Mouse (Mus musculus) olfactory bulb, adult 2 months (tissue): ENCODE measurements around the gene Gm38431. TPM values are rescaled to one million over a fixed set of nuclear protein-coding genes. Genes with fewer than 3 reads are reported as not detected.
A peak's percentile ranks its signal among the peaks of the same experiment; 100 is the strongest.

ENCODE experiments used
- H3K27ac ChIP-seq: fragments of 200-500 bp; 2 replicates; pipeline ENCODE4 v1.5.1; 2012; ENCODE audit warnings: low read depth, low read length; ENCODE audit not compliant: insufficient read depth
- H3K4me1 ChIP-seq: fragments of 200-500 bp; 2 replicates; pipeline ENCODE4 v1.6.1; 2012; ENCODE audit warnings: low read length; ENCODE audit not compliant: control insufficient read depth, insufficient read depth
- H3K4me3 ChIP-seq: fragments of 200-500 bp; 2 replicates; pipeline ENCODE4 v1.5.1; 2012; ENCODE audit warnings: mild to moderate bottlenecking, low read depth, low read length, moderate library complexity; ENCODE audit not compliant: insufficient read depth
- CTCF ChIP-seq: fragments of 200-500 bp; IDR thresholded peaks from 2 replicates; pipeline ENCODE4 v1.5.1; 2012; ENCODE audit warnings: low read depth, mild to moderate bottlenecking, low read length, moderate library complexity; ENCODE audit not compliant: insufficient read depth
- POLR2A ChIP-seq: fragments of 200-500 bp; IDR thresholded peaks from 2 replicates; pipeline ENCODE4 v1.6.1; 2012; ENCODE audit warnings: mild to moderate bottlenecking, low read depth, low read length, moderate library complexity; ENCODE audit not compliant: insufficient read depth
- WGBS: fragments of 180-500 bp; shearing (Covaris S2); methylation state at CpG from one replicate; pipeline ENCODE4 v1.1.7; 2018; 5-methylcytosine and 5-hydroxymethylcytosine counted together
- polyA plus RNA-seq: library from polyadenylated mRNA; stranded (reverse); fragments of >200 nt; gene quantifications from 2 replicates; pipeline ENCODE4 v1.2.4, GENCODE M21; 2012; ENCODE audit warnings: low replicate concordance; ENCODE audit not compliant: missing spikeins, insufficient read depth, insufficient read length

The Gm38431 gene
- polyA plus RNA-seq, 1 experiment, result not detected

- Histone ChIP-seq H3K4me3 (peak overlapping the region; percentile 86), H3K4me1 (peaks cover 20% of the 10 kb centered on the region), H3K27ac (peak overlapping the region; percentile 26; the same call in 1 of the 2 replicates)
- TF ChIP-seq POLR2A (no peak), CTCF (no peak)
- 1% methylated on average over 24 of the region's 24 CpGs for WGBS
Observed at GRCm38 (mm10) chr9:21090972-21091706, 658 bp downstream of the Gm38431 start.

DNA sequence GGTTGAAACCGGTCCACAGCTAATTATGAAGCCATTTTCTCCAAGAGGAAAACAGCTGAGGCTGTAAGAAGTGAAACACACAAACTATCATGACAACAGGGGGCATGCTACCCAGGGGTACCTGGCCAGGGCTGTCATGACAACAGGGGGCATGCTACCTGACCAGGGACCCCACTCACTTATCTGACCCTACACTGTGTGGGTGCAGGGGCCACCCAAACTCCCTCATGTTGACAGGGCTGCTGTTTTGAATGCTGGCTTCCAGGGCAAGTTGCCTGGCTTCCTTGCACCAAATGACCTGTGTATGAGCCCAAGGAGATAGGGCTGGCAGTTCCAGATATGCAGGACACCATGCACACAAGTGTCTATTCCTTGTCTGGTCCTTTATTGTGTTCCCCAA is 1.3 kb downstream of the Gm38431 start:
- H3K4me1 ChIP-seq, result peaks cover 20% of the 10 kb centered on the region
- no peak overlapping the region for H3K27ac ChIP-seq
- peak overlapping the region; percentile 86 for H3K4me3 ChIP-seq
- 76% methylated on average over 1 of the region's 1 CpGs for WGBS
- TF ChIP-seq CTCF, result no peak
- TF ChIP-seq POLR2A, result no peak

GRCm38 (mm10) chr9:21083324-21083723 is 8.5 kb downstream of the Gm38431 start:
- Histone ChIP-seq H3K4me3 (no peak overlapping the region), H3K4me1 (peaks cover 3% of the 10 kb centered on the region; the same call in 1 of the 2 replicates), H3K27ac (no peak overlapping the region)
- 62% methylated on average over 3 of the region's 3 CpGs for WGBS
- TF ChIP-seq POLR2A (no peak), CTCF (no peak)

- Histone ChIP-seq H3K4me1 (no peaks in the 10 kb centered on the region; the same call in 1 of the 2 replicates), H3K4me3 (no peak overlapping the region), H3K27ac (no peak overlapping the region)
- WGBS, result 77% methylated on average over 9 of the region's 9 CpGs
- TF ChIP-seq CTCF, result no peak
- TF ChIP-seq POLR2A, result no peak
Observed at GRCm38 (mm10) chr9:21081127-21081526, 10.7 kb downstream of the Gm38431 start.

DNA sequence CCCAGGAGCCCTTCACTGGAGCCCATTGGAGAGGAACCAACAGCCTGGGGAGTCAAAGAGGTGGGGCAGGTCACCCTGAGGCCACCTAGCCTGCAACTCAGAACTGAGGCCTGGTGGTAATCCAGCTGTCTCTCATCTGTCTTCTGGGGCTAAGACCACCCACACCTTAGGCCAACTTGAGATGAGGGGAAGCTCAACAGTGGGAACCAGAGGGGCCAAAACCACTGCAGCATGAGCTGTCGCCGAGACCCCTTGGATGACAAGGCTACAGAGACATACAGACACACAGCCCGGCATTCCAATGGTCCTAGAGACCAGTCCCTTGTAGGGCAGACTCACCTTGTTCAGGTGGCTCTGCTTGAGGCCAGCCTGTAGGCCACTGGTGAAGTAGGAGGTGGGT is 16.2 kb downstream of the Gm38431 start:
- H3K4me3 ChIP-seq, result no peak overlapping the region
- WGBS, result 90% methylated on average over 3 of the region's 3 CpGs
- TF ChIP-seq POLR2A, result no peak
- TF ChIP-seq CTCF, result no peak
- H3K27ac ChIP-seq, result no peak overlapping the region
- peaks cover 5% of the 10 kb centered on the region for H3K4me1 ChIP-seq

- WGBS, result 65% methylated on average over 1 of the region's 1 CpGs
- TF ChIP-seq POLR2A, result no peak
- TF ChIP-seq CTCF, result no peak
- Histone ChIP-seq H3K4me1 (peaks cover 5% of the 10 kb centered on the region), H3K27ac (no peak overlapping the region), H3K4me3 (no peak overlapping the region)
Observed at GRCm38 (mm10) chr9:21074173-21074572, 17.6 kb downstream of the Gm38431 start.

DNA sequence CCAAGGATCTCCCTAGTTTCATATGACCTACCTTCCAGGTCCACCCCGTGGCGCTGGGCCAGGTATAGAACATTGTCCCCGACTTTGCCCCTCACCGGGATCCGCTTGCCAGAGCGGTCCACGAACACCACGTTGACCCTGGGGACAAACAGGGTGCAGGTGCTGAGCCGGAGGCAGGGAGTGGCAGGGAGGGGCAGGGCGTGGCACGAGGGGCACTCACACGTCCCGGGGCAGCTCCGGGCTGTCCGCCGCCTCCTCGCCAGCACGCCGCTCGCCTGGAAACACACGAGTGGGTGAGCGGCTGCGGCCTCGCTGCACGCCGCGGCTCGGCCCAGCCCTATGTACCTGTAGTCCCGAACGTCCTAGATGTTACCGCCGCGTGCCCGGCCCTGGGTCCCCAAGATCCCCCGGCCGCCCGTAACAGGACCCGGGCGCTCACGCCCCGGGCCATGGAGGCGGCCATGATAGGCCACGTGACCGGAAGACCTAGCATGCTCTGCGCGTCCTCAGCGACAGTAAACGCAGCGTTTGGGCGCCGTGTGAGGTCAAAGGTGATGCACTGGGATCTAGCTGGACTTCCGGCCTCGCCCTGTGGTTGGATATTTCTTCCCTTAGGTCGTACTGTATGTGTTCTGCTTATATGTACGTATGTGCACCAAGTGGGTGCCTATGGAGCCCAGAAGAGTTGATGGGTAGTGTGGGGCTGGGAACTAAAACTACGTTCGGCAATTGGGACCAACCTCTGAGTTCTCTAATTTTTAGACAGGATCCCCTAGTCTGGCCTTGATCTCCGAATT is 18.6 kb downstream of the Gm38431 start, which contains the start of the genes Gm49373 and Fdx1l:
TSS of gene Gm49373 (minus strand) at position 53 of the 797 bp plus-strand sequence.
TSS of gene Fdx1l (minus strand) at position 571 of the 797 bp plus-strand sequence.
- no peak within 1 kb of the TSS for H3K27ac ChIP-seq

DNA sequence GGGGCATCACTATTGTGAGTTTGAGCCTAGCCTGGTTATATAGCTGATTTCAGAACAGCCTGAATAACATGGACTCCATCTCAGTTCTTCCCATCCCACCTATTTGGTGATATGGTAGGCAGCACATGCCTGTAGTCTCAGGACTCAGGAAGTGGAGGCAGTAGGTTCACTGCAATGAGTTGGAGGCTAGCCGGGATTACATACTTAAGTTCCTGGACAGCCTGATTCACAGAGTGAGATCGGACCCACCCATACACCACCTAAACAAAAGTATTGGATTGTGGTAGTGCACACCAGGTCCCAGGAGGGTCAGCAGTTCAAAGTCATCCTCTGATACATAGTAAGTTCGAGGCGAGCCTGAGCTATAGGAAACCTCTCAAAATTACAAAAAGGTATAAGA is 19.2 kb downstream of the Gm38431 start:
- WGBS, result 13% methylated on average over 4 of the region's 4 CpGs
- peaks cover 5% of the 10 kb centered on the region for H3K4me1 ChIP-seq
- H3K27ac ChIP-seq, result no peak overlapping the region
- H3K4me3 ChIP-seq, result peak overlapping the region; percentile 80
- TF ChIP-seq CTCF, result no peak
- no peak for TF ChIP-seq POLR2A

More for the DNA sequence above, 18.6 kb downstream of the Gm38431 start, which contains the start of the genes Gm49373 and Fdx1l:
- TF ChIP-seq CTCF, result no peak
- peak; percentile 68 for TF ChIP-seq POLR2A
- Histone ChIP-seq H3K4me3 (peak within 1 kb of the TSS; percentile 80), H3K4me1 (peaks cover 5% of the 10 kb centered on the region)
- WGBS, result 2% methylated on average over 58 of the region's 58 CpGs

GRCm38 (mm10) chr9:21067006-21067684 is 24.7 kb downstream of the Gm38431 start, which contains the start of gene Zglp1:
Gene Zglp1 (minus strand): TSS chr9:21067093.
- WGBS, result 89% methylated on average over 27 of the region's 27 CpGs
- Histone ChIP-seq H3K27ac (no peak within 1 kb of the TSS), H3K4me1 (peaks cover 14% of the 10 kb centered on the region), H3K4me3 (no peak within 1 kb of the TSS)
- TF ChIP-seq CTCF, result no peak
- no peak for TF ChIP-seq POLR2A
